Comparison of ENCODE assay signal across 13 mouse cellular contexts in the genomic region with DNA sequence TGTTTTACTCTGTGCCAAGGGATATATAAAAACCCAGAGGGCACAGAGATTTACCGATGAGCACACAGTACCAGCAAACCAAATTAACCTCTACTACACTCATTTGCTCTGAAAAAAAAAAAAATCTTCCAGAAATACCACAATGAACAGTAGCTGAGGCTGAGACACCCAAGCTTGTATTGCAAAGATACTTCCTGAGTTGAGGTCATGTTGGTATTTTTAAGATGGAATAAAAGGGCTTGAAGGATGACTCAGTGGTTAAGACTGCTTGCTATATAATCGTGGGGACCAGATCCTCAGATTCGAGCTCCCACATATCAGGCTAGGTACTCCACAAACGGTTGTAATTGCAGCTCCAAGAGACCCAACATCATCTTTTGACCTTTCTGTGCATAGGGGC.
"Had no signal": no experiment of that assay in that cellular context is flagged by ENCODE, and none has a peak within 500 bp of the region (broad histone marks: within the 10 kb centered on the region; RNA-seq: fewer than 3 reads in every experiment).

No protein-coding gene starts in this region.

- H3K36me3 ChIP-seq: limb, embryonic 12.5 days; liver, embryonic 13.5 days; midbrain, embryonic 10.5 days; neural tube, embryonic 12.5 days had no signal

- H3K4me1 ChIP-seq: liver, embryonic 13.5 days; midbrain, embryonic 10.5 days; neural tube, embryonic 12.5 days had no signal

- DNase-seq: kidney, adult 11 months; kidney, adult 9 months; kidney, postnatal 36 days; layer of hippocampus, adult 9-11 months; layer of hippocampus, postnatal 36 days; liver; liver, embryonic 13.5 days; liver, postnatal 0 days; thymus, postnatal 36 days had no signal

- H3K9ac ChIP-seq: limb, embryonic 12.5 days; liver, embryonic 13.5 days; liver, postnatal 0 days; neural tube, embryonic 12.5 days had no signal

- H3K27me3 ChIP-seq: limb, embryonic 12.5 days; liver, embryonic 13.5 days; neural tube, embryonic 12.5 days had no signal

- H3K27ac ChIP-seq: kidney, postnatal 0 days; limb, embryonic 12.5 days; liver, embryonic 13.5 days; midbrain, embryonic 10.5 days; neural tube, embryonic 12.5 days had no signal

- ATAC-seq: liver, postnatal 0 days had no signal

- H3K9me3 ChIP-seq: limb, embryonic 12.5 days; liver, embryonic 13.5 days; midbrain, embryonic 10.5 days; neural tube, embryonic 12.5 days had no signal

- H3K4me3 ChIP-seq: limb, embryonic 12.5 days; liver, embryonic 13.5 days; midbrain, embryonic 10.5 days; neural tube, embryonic 12.5 days had no signal

- H3K4me2 ChIP-seq: limb, embryonic 12.5 days; liver, embryonic 13.5 days; neural tube, embryonic 12.5 days had no signal
